Mouse (Mus musculus): ENCODE measurements around the gene Enthd1. TPM values are rescaled to one million over a fixed set of nuclear protein-coding genes. Genes with fewer than 3 reads are reported as not detected.

Enthd1 gene
- polyA plus RNA-seq, 1 experiment from 2014 or later = not detected

GRCm38 (mm10) chr15:80572291-80572690, 7.3 kb upstream of the Enthd1 start, which contains the start of gene Grap2:
Gene Grap2, plus strand, starts transcription at chr15:80572594.
- Histone ChIP-seq H3K27ac (replicated peaks) (no peak within 1 kb of the TSS), H3K4me1 (peaks cover 3% of the 10 kb centered on the region), H3K9ac (replicated peaks) (no peak within 1 kb of the TSS), H3K4me3 (no peak within 1 kb of the TSS), H3K9me3 (no peaks in the 10 kb centered on the region), H3K4me2 (replicated peaks) (no peak within 1 kb of the TSS), H3K36me3 (no peaks in the 10 kb centered on the region), H3K27me3 (peaks cover 15% of the 10 kb centered on the region)
- WGBS = 60% methylated on average over 12 of the region's 12 CpGs
- no peak for ATAC-seq (ENCODE audit: low FRiP score, low read depth)

DNA sequence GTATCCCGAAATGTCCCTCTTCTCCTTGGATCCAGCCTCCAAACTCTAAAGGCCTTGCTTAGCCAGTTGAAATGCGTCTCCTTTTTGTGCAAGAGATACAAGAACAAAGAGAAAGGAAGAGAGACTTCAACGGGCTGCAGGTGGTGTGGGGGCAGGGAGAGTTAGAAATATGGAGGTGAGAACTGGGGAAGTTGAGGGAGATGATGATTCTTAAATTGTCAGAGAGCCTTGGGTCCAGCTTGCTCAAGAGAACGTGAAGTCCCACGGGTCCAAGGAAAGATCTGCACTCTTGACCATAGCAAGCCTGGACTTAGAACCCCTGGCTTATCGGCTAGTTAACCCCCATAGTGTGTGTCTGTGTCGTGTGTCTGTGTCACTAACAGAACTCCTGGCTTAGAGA, 6.7 kb upstream of the Enthd1 start:
- Histone ChIP-seq H3K27me3 (peaks cover 10% of the 10 kb centered on the region), H3K4me1 (no peaks in the 10 kb centered on the region), H3K36me3 (no peaks in the 10 kb centered on the region), H3K9me3 (no peaks in the 10 kb centered on the region), H3K27ac (replicated peaks) (no peak overlapping the region), H3K4me2 (replicated peaks) (no peak overlapping the region), H3K9ac (replicated peaks) (no peak overlapping the region), H3K4me3 (no peak overlapping the region)
- 74% methylated on average over 7 of the region's 7 CpGs for WGBS
- no peak for ATAC-seq (ENCODE audit: low FRiP score, low read depth)

GRCm38 (mm10) chr15:80570226-80570625, 5.3 kb upstream of the Enthd1 start:
- no peaks in the 10 kb centered on the region for H3K4me1 ChIP-seq
- peaks cover 3% of the 10 kb centered on the region for H3K27me3 ChIP-seq
- 85% methylated on average over 1 of the region's 1 CpGs for WGBS
- no peak overlapping the region for H3K4me3 ChIP-seq
- H3K36me3 ChIP-seq = no peaks in the 10 kb centered on the region
- no peaks in the 10 kb centered on the region for H3K9me3 ChIP-seq
- H3K9ac ChIP-seq (replicated peaks) = no peak overlapping the region
- no peak for ATAC-seq (ENCODE audit: low FRiP score, low read depth)
- no peak overlapping the region for H3K27ac ChIP-seq (replicated peaks)
- H3K4me2 ChIP-seq (replicated peaks) = no peak overlapping the region

- no peaks in the 10 kb centered on the region for H3K36me3 ChIP-seq
- H3K27ac ChIP-seq (replicated peaks) = no peak overlapping the region
- H3K4me3 ChIP-seq = no peak overlapping the region
- H3K4me2 ChIP-seq (replicated peaks) = no peak overlapping the region
- no peaks in the 10 kb centered on the region for H3K9me3 ChIP-seq
- H3K27me3 ChIP-seq = peaks cover 3% of the 10 kb centered on the region
- WGBS = 88% methylated on average over 7 of the region's 7 CpGs
- ATAC-seq (ENCODE audit: low FRiP score, low read depth) = no peak
- H3K9ac ChIP-seq (replicated peaks) = no peak overlapping the region
- no peaks in the 10 kb centered on the region for H3K4me1 ChIP-seq
Observed at GRCm38 (mm10) chr15:80569205-80569604, 4.2 kb upstream of the Enthd1 start.

- Histone ChIP-seq H3K4me1 (no peaks in the 10 kb centered on the region), H3K27me3 (peaks cover 3% of the 10 kb centered on the region; the same call in 1 of the 2 replicates), H3K36me3 (no peaks in the 10 kb centered on the region), H3K4me3 (no peak overlapping the region), H3K9ac (replicated peaks) (no peak overlapping the region), H3K9me3 (no peaks in the 10 kb centered on the region), H3K4me2 (replicated peaks) (no peak overlapping the region), H3K27ac (replicated peaks) (no peak overlapping the region)
- WGBS = 85% methylated on average over 4 of the region's 4 CpGs
- ATAC-seq (ENCODE audit: low FRiP score, low read depth) = no peak
Observed at GRCm38 (mm10) chr15:80567731-80568130, 2.8 kb upstream of the Enthd1 start.

GRCm38 (mm10) chr15:80567139-80567538, 2.2 kb upstream of the Enthd1 start:
- no peak overlapping the region for H3K4me2 ChIP-seq (replicated peaks)
- ATAC-seq (ENCODE audit: low FRiP score, low read depth) = no peak
- no peak overlapping the region for H3K27ac ChIP-seq (replicated peaks)
- H3K4me3 ChIP-seq = no peak overlapping the region
- no peaks in the 10 kb centered on the region for H3K36me3 ChIP-seq
- H3K9ac ChIP-seq (replicated peaks) = no peak overlapping the region
- 98% methylated on average over 3 of the region's 3 CpGs for WGBS
- H3K27me3 ChIP-seq = peaks cover 3% of the 10 kb centered on the region; the same call in 1 of the 2 replicates
- H3K9me3 ChIP-seq = no peaks in the 10 kb centered on the region
- no peaks in the 10 kb centered on the region for H3K4me1 ChIP-seq

GRCm38 (mm10) chr15:80566696-80567095, 1.7 kb upstream of the Enthd1 start:
- H3K4me3 ChIP-seq = no peak overlapping the region
- no peaks in the 10 kb centered on the region for H3K36me3 ChIP-seq
- WGBS = 95% methylated on average over 6 of the region's 6 CpGs
- H3K27ac ChIP-seq (replicated peaks) = no peak overlapping the region
- no peaks in the 10 kb centered on the region for H3K4me1 ChIP-seq
- no peak overlapping the region for H3K9ac ChIP-seq (replicated peaks)
- no peak overlapping the region for H3K4me2 ChIP-seq (replicated peaks)
- no peaks in the 10 kb centered on the region for H3K9me3 ChIP-seq
- H3K27me3 ChIP-seq = peaks cover 3% of the 10 kb centered on the region; the same call in 1 of the 2 replicates
- no peak for ATAC-seq (ENCODE audit: low FRiP score, low read depth)

DNA sequence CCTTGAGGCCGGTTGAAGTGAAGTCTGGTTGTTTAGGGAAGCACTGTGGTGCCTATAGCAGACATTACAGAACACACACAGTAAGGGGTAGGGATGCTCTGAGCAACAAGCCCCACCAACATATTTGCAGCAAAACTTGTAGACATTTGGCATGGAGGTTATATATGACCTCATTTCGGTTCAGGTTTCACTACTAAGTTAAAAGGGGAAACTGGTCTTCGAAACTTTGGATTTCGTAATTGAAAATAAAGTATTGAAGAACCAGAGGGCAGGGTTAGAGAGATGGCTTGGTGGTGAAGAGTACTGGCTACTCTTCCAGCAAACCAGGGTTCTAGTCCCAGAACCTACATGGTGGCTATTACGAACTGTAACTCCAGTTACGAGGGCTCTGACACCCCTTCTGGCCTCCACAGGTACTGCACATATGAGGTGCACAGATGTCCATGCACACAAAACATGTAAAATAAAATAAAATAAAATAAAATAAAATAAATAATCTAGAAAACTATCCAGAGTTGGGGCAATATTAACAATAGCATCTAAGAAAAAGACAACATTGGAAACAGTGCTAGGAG, 1.2 kb downstream of the Enthd1 start:
- H3K4me1 ChIP-seq = no peaks in the 10 kb centered on the region
- H3K4me3 ChIP-seq = no peak overlapping the region
- H3K9me3 ChIP-seq = no peaks in the 10 kb centered on the region
- no peak overlapping the region for H3K27ac ChIP-seq (replicated peaks)
- 93% methylated on average over 6 of the region's 6 CpGs for WGBS
- 0 out of 2 replicates have a peak, but pooled peaks cover 3% of the 10 kb centered on the region for H3K27me3 ChIP-seq
- H3K36me3 ChIP-seq = no peaks in the 10 kb centered on the region
- no peak for ATAC-seq (ENCODE audit: low FRiP score, low read depth)
- H3K4me2 ChIP-seq (replicated peaks) = no peak overlapping the region
- H3K9ac ChIP-seq (replicated peaks) = no peak overlapping the region

DNA sequence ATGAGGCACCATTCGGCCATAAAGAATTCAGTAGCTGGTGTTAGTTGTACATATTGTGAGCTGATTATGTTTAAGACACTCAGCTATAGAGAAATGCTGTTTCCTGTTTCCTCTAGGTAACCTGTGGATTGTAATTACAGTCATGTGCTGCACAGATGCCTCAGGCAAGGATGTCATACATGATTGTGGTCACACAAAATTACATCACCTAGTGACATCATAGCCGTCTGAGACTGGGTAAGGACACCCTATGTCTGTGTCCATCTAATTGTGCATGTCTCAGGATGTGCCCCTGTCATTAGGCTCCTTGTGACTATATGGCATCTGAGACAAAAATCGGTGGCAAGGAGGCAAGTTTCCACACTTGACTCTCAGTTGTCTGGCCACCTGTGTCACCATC, 2.5 kb downstream of the Enthd1 start:
- H3K27ac ChIP-seq (replicated peaks) = no peak overlapping the region
- WGBS = 86% methylated on average over 3 of the region's 3 CpGs
- no peak for ATAC-seq (ENCODE audit: low FRiP score, low read depth)
- no peaks in the 10 kb centered on the region for H3K9me3 ChIP-seq
- H3K4me2 ChIP-seq (replicated peaks) = no peak overlapping the region
- H3K36me3 ChIP-seq = no peaks in the 10 kb centered on the region
- H3K4me3 ChIP-seq = no peak overlapping the region
- H3K27me3 ChIP-seq = no peaks in the 10 kb centered on the region
- no peak overlapping the region for H3K9ac ChIP-seq (replicated peaks)
- H3K4me1 ChIP-seq = no peaks in the 10 kb centered on the region

DNA sequence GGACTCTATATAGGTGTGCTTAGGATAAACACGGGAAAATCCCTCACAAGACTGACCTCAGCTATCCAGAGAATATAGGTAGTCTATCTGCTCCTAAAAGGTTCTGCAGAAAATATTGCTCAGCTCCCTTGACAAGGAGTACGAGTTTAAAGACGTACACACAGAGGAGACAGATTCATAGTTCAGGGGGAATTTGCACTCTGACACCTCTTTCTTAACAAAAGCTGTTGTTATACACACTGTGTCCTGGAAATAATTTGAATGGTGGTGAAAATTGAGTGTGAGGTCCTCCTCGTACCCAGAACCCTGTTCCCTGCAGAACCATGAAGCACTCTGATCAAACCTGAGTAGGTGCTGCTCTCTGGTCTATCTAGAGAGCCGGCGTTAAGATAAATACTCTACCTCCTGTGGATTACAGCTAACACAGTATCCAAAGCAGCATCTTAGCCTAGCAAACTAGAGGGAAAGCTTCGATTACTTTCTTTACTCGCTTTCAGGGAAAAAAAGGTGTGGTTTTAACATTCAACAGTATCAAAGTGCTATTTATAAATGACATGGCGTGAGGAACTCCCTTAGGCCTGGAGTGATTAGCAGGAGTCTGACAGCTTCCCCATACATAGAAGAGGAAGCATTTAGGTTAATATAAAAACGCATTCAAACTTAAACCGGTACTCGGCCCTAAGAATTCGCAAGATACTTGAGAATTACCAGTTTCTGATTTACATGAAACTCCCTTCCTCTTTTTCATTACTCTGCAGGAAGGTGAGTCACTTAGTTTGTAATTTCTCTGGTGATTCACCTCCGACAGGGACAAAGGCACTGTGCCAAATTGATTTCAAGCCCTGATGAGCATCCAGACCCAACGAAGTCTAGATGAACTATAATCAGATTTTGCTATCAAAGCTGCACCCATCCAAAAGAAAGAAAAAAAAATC, 4.0 kb downstream of the Enthd1 start:
- Histone ChIP-seq H3K27me3 (no peaks in the 10 kb centered on the region), H3K9ac (replicated peaks) (no peak overlapping the region), H3K4me1 (no peaks in the 10 kb centered on the region), H3K36me3 (no peaks in the 10 kb centered on the region), H3K27ac (replicated peaks) (no peak overlapping the region), H3K9me3 (no peaks in the 10 kb centered on the region), H3K4me3 (no peak overlapping the region), H3K4me2 (replicated peaks) (no peak overlapping the region)
- ATAC-seq (ENCODE audit: low FRiP score, low read depth) = no peak
- 65% methylated on average over 15 of the region's 15 CpGs for WGBS

DNA sequence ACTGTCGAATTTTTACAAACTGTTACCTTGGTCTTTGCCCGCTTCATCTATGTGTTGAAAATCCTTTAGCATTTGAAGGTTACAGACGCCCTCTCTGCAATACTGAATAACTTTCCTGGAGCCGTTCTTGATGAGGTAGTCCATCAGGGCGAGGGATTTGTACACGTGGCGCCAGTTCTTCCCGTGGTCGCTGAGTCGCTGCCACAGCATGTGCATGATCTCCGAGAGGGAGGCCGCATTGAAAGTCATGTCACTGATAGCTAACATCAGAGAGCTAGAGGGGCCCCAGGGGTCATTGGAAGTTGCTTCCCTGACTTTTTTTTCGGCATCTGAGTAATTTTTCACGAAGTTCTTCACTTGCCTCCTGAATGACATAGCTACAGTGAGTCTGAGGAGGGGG, 5.0 kb downstream of the Enthd1 start:
- WGBS = 67% methylated on average over 14 of the region's 14 CpGs
- ATAC-seq (ENCODE audit: low FRiP score, low read depth) = no peak

GRCm38 (mm10) chr15:80559534-80559933, 5.4 kb downstream of the Enthd1 start:
- 74% methylated on average over 12 of the region's 12 CpGs for WGBS
- H3K4me2 ChIP-seq (replicated peaks) = no peak overlapping the region
- no peaks in the 10 kb centered on the region for H3K9me3 ChIP-seq
- H3K4me1 ChIP-seq = no peaks in the 10 kb centered on the region
- no peak overlapping the region for H3K27ac ChIP-seq (replicated peaks)
- H3K4me3 ChIP-seq = no peak overlapping the region
- no peaks in the 10 kb centered on the region for H3K36me3 ChIP-seq
- no peak overlapping the region for H3K9ac ChIP-seq (replicated peaks)
- no peak for ATAC-seq (ENCODE audit: low FRiP score, low read depth)
- H3K27me3 ChIP-seq = no peaks in the 10 kb centered on the region

More for the DNA sequence above, 5.0 kb downstream of the Enthd1 start:
- no peak overlapping the region for H3K9ac ChIP-seq (replicated peaks)
- no peaks in the 10 kb centered on the region for H3K4me1 ChIP-seq
- no peak overlapping the region for H3K27ac ChIP-seq (replicated peaks)
- no peak overlapping the region for H3K4me2 ChIP-seq (replicated peaks)
- no peak overlapping the region for H3K4me3 ChIP-seq
- H3K9me3 ChIP-seq = no peaks in the 10 kb centered on the region
- H3K27me3 ChIP-seq = no peaks in the 10 kb centered on the region
- no peaks in the 10 kb centered on the region for H3K36me3 ChIP-seq

Data from midbrain, embryonic 12.5 days (tissue).